Mouse (Mus musculus) heart, postnatal 0 days (tissue): ENCODE data around the gene Thoc7. TPM values are rescaled to one million over a fixed set of nuclear protein-coding genes. Genes with fewer than 3 reads are reported as not detected.

ENCODE experiments used
- ATAC-seq: fragments of 200-750 bp; cut with Nextera tagmentation; 2 replicates; pipeline ENCODE4 v1.8.0; 2017; ENCODE audit warnings: low read depth, moderate number of reproducible peaks, moderate library complexity; ENCODE audit not compliant: insufficient read depth
- DNase-seq: peaks from one replicate; pipeline ENCODE4 v3.0.0-alpha.2; 2016; ENCODE audit warnings: low spot score
- H3K27ac ChIP-seq: fragments of 300-500 bp; sonication (generic); 2 replicates; pipeline ENCODE4 v1.5.1; 2014; ENCODE audit warnings: low read depth, mild to moderate bottlenecking
- H3K27me3 ChIP-seq: fragments of 300-500 bp; sonication (generic); 2 replicates; pipeline ENCODE4 v1.6.1; 2014; ENCODE audit warnings: low read length, mixed read lengths; ENCODE audit not compliant: control insufficient read depth, insufficient read depth
- H3K36me3 ChIP-seq: fragments of 300-500 bp; sonication (generic); replicated peaks from 2 replicates; pipeline ENCODE4 v1.6.1; 2014; ENCODE audit warnings: low read length, mixed read lengths; ENCODE audit not compliant: control insufficient read depth, insufficient read depth
- H3K4me1 ChIP-seq: fragments of 300-500 bp; sonication (generic); 2 replicates; pipeline ENCODE4 v1.6.1; 2014; ENCODE audit warnings: antibody characterized with exemption; ENCODE audit not compliant: control insufficient read depth, insufficient read depth
- H3K4me2 ChIP-seq: fragments of 300-500 bp; sonication (generic); 2 replicates; pipeline ENCODE4 v1.6.1; 2014; ENCODE audit warnings: low read depth, mild to moderate bottlenecking, low read length, moderate library complexity
- H3K4me3 ChIP-seq: fragments of 300-500 bp; sonication (generic); 2 replicates; pipeline ENCODE4 v1.5.1; 2014; ENCODE audit warnings: low read depth, low read length
- H3K9ac ChIP-seq: fragments of 300-500 bp; sonication (generic); replicated peaks from 2 replicates; pipeline ENCODE4 v1.6.1; 2014; ENCODE audit warnings: low read depth, low read length, mixed read lengths
- H3K9me3 ChIP-seq: fragments of 300-500 bp; sonication (generic); replicated peaks from 2 replicates; pipeline ENCODE4 v1.6.1; 2016; ENCODE audit warnings: low read length; ENCODE audit not compliant: control insufficient read depth
- CTCF ChIP-seq: IDR thresholded peaks from 2 replicates; pipeline ENCODE4 v1.5.1; 2016; ENCODE audit warnings: antibody characterized with exemption, control low read depth, low read depth
- EP300 ChIP-seq: IDR thresholded peaks from 2 replicates; pipeline ENCODE4 v1.6.1; 2016; ENCODE audit warnings: antibody characterized with exemption, low read depth
- WGBS: fragments of 180-500 bp; shearing (Covaris S2); extraction: QIAGEN DNeasy Blood & Tissue Kit; methylation state at CpG from one replicate; pipeline ENCODE4 v1.1.7; 2014; 5-methylcytosine and 5-hydroxymethylcytosine counted together
- polyA plus RNA-seq: library from polyadenylated mRNA; unstranded; fragments of >200 nt; fragmentation: Nextera tagmentation; extraction: Ambion mirVana; gene quantifications from 2 replicates; pipeline ENCODE4 v1.2.1, GENCODE M21; 2015
- total RNA-seq: library from RNA; depleted of rRNA; stranded (reverse); fragments of >200 nt; gene quantifications from 2 replicates; pipeline ENCODE4 v1.2.3, GENCODE M21; 2014; ENCODE audit warnings: low replicate concordance

Gene Thoc7
- total and polyA plus RNA-seq, 2 experiments from 2014 or later = 86.7 to 198 TPM

- TF ChIP-seq CTCF (no peak), EP300 (no peak)
- Histone ChIP-seq H3K27ac (no peak overlapping the region), H3K4me2 (no peak overlapping the region), H3K4me1 (no peaks in the 10 kb centered on the region), H3K36me3 (no peaks in the 10 kb centered on the region), H3K27me3 (no peaks in the 10 kb centered on the region), H3K9ac (no peak overlapping the region), H3K9me3 (no peaks in the 10 kb centered on the region), H3K4me3 (no peak overlapping the region)
- 41% methylated on average over 2 of the region's 2 CpGs for WGBS
- ATAC-seq (no peak), DNase-seq (no peak)
These were observed 26.7 kb upstream of the Thoc7 start for GRCm38 (mm10) chr14:13988397-13988796.

DNA sequence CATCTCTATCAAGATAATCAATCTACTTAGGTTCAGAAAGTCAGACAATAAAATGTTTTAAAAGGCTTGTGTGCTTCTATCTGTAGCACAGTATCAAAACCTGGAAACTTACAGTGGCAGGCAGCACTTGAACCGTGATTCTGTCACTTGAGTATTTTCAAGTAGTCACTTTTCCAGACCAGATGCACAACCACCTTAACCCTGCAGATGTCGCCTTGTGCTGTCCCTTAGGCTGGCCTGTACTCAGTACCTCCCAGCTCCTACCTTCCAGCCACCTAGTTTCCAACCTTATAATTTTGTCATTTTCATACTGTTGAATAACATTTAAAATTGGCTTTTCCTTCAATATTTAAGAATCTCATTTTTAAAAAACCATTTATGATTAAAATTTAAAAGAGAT lies 20.5 kb upstream of the Thoc7 start:
- Histone ChIP-seq H3K4me1 (no peaks in the 10 kb centered on the region), H3K9ac (no peak overlapping the region), H3K4me3 (no peak overlapping the region), H3K27ac (no peak overlapping the region), H3K4me2 (no peak overlapping the region), H3K36me3 (no peaks in the 10 kb centered on the region), H3K9me3 (no peaks in the 10 kb centered on the region), H3K27me3 (no peaks in the 10 kb centered on the region)
- 46% methylated on average over 2 of the region's 2 CpGs for WGBS
- TF ChIP-seq CTCF (peak; percentile 43), EP300 (no peak)
- DNase-seq (no peak), ATAC-seq (no peak)

DNA sequence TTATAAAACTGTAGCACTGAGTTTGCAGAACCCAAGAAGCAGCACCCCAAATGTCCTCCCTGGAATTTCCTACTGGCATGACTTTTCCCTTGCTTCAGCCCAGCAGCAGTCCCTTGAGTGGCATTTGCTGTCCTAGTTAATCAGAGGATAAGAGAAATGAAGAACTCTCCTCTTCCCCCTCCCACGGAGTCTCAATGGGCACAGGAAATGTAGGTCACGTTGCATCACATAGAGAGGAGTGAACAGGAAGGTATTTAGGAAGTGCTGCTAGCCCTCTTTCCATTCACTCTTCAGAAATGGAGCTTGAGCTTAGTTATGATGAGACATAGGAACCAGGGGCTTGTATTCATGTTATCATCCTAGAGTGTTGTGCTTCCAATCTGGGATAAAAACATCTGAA lies 19.6 kb upstream of the Thoc7 start:
- Histone ChIP-seq H3K9ac (no peak overlapping the region), H3K9me3 (no peaks in the 10 kb centered on the region), H3K4me2 (no peak overlapping the region), H3K36me3 (no peaks in the 10 kb centered on the region), H3K4me3 (no peak overlapping the region), H3K27me3 (no peaks in the 10 kb centered on the region), H3K4me1 (no peaks in the 10 kb centered on the region), H3K27ac (no peak overlapping the region)
- TF ChIP-seq EP300 = no peak
- TF ChIP-seq CTCF = no peak
- 27% methylated on average over 2 of the region's 2 CpGs for WGBS
- DNase-seq (no peak), ATAC-seq (no peak)

- Histone ChIP-seq H3K36me3 (no peaks in the 10 kb centered on the region), H3K27ac (no peak overlapping the region), H3K4me2 (no peak overlapping the region), H3K9ac (no peak overlapping the region), H3K9me3 (no peaks in the 10 kb centered on the region), H3K4me1 (no peaks in the 10 kb centered on the region), H3K4me3 (no peak overlapping the region), H3K27me3 (no peaks in the 10 kb centered on the region)
- TF ChIP-seq CTCF = no peak
- no peak for TF ChIP-seq EP300
- WGBS = 67% methylated on average over 1 of the region's 1 CpGs
- DNase-seq (no peak), ATAC-seq (no peak)
These were observed 15.8 kb upstream of the Thoc7 start for GRCm38 (mm10) chr14:13977498-13977897.

- ATAC-seq (no peak), DNase-seq (no peak)
- 46% methylated on average over 6 of the region's 6 CpGs for WGBS
- no peaks in the 10 kb centered on the region for H3K27me3 ChIP-seq
- TF ChIP-seq CTCF (no peak), EP300 (no peak)
- no peaks in the 10 kb centered on the region for H3K9me3 ChIP-seq
- H3K4me1 ChIP-seq = no peaks in the 10 kb centered on the region
- no peak overlapping the region for H3K27ac ChIP-seq
- no peak overlapping the region for H3K9ac ChIP-seq
- H3K4me3 ChIP-seq = no peak overlapping the region
- no peaks in the 10 kb centered on the region for H3K36me3 ChIP-seq
- H3K4me2 ChIP-seq = no peak overlapping the region
These were observed 10.1 kb upstream of the Thoc7 start for GRCm38 (mm10) chr14:13971644-13972234.

DNA sequence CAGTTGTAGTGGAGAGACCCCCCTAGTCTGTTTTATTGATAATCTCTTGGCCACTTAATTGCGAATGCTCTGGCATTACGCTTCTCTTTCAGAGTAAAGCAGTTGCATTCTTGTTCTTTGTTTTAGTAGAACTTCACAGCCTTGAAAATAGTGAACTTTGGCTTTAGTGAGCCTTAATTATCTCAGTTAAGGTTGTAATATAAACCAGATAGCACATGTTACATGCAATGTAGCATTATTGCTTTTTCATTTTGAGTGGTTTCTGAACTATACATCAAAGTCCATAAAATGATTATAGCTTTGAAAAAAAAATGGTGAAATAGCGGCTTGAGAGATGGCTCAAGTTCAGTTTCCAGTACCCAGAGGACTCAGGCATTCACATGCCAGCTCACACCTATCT lies 8.9 kb upstream of the Thoc7 start:
- TF ChIP-seq EP300 (no peak), CTCF (no peak)
- Histone ChIP-seq H3K4me3 (no peak overlapping the region), H3K4me1 (no peaks in the 10 kb centered on the region), H3K9me3 (no peaks in the 10 kb centered on the region), H3K27me3 (no peaks in the 10 kb centered on the region), H3K4me2 (no peak overlapping the region), H3K36me3 (no peaks in the 10 kb centered on the region), H3K27ac (no peak overlapping the region), H3K9ac (no peak overlapping the region)
- DNase-seq (no peak), ATAC-seq (no peak)
- 91% methylated on average over 3 of the region's 3 CpGs for WGBS
